Mouse (Mus musculus) liver, embryonic 14.5 days (tissue): ENCODE results near the gene Nod2.

Experiments
- CTCF ChIP-seq: IDR thresholded peaks from 2 replicates; pipeline ENCODE4 v1.5.1; 2016; ENCODE audit warnings: antibody characterized with exemption, low read depth, control low read depth
- EP300 ChIP-seq: IDR thresholded peaks from 2 replicates; pipeline ENCODE4 v1.6.1; 2016; ENCODE audit warnings: antibody characterized with exemption, low read depth

DNA sequence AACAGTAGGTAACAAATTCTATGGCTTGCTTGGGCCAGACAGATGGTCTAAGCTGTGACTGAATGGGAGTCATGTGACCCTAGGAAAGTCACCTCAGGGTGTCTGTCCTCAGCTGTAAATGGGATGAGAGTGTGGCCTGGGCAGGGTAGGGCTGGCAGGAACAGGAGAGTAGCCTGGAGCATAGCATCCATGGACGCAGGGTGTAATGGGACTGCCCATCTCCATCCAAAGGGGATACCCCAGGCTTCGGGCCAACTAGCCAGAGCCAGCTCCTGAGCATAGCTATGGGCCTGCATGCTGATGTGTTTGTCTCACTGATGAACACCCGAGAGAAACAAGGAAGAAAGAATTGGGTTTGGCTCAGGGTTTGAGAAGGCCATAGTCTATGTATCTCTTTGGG lies 22.8 kb upstream of the Nod2 start:
- no peak for TF ChIP-seq CTCF
- TF ChIP-seq EP300: no peak
